Mouse (Mus musculus) CH12F3 (cell line): ENCODE results near the gene Minos1.

ENCODE experiments used
- in situ Hi-C: fragments of 300-500 bp; cut with MboI; formaldehyde crosslinking; loops from 2 replicates; pipeline ENCODE4 v1.14.3; 2020; ENCODE audit warnings: low sequenced_read_pairs

The Minos1 gene

DNA sequence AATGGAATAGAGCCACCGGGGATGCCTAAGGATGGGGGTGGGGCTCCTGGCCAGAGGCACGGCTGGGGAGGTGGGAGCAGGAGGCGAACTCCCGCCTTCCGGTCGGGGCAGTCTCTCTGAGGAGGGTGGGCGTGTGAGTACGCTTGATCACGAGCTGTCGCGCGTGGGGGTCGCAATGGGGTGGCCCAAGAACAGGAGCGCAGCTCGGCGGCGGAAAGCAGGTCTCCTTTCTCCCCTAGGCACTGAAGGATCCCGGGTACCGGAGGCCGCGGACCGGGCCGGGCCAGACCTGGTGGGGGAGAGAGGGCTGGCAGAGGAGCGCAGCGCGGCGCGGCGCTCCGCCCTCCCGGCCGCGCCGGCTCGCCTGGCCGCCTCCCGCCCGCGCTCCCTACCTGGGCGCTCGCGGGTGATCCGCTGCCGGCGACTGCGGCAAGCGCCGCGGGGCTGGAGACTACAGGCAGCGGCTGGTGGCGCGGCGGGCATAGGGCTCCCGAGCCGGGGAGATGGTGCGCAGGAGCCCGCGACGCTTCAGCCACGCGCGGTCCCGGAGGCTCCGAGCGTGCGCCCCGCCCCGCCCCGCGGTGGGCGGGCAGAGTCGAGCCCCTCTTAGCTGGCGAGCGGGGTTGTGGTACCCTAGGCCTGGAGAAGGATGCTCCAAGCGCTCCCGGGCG is 55.7 kb downstream of the Minos1 start, which contains the start of gene Htr6:
Htr6 (minus strand) TSS at position 530 of the 671 bp plus-strand sequence.
- in situ Hi-C loops: no loop called here

DNA sequence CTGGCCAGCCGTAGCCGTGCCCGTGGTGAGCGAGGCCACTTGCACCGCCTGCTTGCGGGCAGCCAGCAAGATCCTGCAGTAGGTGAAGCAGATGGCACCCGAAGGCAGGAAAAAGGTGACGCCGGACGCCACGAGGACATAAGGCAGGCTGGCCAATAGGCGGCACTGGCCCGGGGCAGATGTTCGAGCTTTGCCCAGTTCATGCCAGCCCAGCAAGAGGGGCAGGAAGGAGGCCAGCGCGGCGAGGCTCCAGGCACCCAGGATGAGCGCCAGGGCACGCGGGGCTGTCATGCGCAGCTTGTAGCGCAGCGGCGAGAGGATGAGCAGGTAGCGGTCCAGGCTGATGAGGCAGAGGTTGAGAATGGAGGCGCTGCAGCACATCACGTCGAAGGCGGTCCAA is 56.9 kb downstream of the Minos1 start:
- in situ Hi-C loops: no loop called here

DNA sequence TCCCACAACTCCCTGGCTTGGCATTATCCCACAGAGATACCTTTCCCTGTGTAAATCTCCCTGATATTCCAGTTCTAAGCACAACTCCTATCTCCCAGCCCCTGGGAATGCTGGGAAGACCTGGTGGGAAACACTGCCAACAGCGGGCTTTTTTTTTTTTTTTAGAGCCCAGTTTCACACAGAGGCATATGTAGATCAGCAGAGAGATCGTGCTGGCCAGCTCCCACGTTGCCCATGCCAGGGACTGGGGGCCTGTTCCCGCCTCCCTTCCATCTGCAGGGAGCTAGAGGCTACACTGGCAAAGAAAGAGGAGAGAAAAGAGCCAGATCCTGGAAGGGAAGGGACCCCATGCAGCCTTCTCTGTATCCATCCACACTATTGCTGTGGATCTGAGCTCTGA is 62.6 kb downstream of the Minos1 start:
- in situ Hi-C loops: no loop called here

DNA sequence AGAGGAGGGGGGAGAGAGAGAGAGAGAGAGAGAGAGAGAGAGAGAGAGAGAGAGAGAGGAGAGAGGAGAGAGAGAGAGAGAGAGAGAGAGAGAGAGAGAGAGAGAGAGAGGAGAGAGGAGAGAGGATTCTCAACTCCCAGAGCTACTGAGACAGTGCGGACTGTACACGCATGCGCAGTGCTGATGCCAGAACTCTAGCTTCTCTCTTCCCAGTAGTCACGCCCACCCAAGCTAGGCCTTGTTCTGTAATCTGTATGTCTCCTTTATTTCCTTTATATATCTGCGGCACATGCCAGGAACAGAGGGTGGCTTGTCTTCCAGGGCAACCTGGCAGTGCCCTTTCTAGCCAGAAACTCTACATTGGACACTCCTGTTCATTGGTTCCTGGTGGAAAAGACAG is 66.1 kb downstream of the Minos1 start:
- in situ Hi-C loops: no loop called here

DNA sequence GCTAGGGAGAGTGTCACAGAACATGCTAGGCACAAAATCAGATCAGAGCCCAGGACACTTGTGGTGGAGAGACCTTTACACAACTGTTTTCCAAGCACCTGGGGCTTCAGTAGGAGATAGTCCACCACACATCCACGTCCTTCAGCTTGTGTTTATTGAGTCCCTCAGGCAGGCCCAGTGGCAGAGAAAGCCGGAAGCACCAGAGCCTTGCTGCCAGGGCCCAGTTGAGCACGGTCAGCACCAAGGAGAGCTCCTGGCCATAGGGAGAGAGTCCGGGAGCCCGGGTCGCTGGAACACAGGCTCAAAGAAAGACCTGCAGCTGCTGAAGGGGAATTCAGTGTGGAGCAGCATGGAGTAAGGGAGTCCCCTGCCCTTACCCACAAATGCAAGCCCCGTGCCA is 71.3 kb downstream of the Minos1 start:
- in situ Hi-C loops: no loop called here

DNA sequence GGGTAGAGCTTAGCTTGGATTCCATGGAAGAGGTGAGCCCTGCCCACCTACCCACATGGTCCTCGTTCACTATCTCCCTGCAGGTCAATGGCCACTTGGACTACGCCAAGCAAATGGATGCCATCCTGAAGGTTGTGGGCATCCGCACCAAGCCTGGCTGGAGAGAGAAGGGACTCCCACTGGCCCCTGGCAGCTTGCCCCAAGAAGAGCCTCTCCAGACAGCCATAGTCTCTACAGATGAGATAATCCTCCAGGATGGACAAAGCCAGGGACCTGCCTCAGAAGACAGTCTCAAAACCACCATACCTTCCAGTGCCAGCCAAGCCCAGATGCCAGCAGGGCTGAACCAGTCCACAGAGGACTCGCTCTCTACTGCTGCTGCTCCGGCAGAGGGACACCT is 72.9 kb downstream of the Minos1 start:
- in situ Hi-C loops: no loop called here

DNA sequence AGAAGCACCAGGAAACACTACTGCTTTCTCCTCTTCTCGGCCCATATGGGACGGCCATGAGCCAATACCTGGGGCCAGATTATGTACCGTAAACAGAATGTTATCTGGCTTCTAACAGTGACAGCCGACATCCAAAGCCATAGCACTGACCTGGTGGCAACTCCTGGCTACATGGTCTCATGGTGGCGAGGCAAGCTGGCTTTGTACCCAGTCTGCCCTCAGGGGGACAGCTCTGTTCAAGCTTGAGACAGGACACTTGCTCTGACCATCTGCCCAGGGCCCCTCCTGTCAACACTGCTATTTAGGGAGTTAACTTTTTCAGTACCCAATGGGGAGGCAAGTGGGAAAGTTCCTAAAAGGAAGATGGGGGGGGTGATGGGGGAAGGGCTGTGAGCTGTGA is 73.6 kb downstream of the Minos1 start:
- in situ Hi-C loops: no loop called here

DNA sequence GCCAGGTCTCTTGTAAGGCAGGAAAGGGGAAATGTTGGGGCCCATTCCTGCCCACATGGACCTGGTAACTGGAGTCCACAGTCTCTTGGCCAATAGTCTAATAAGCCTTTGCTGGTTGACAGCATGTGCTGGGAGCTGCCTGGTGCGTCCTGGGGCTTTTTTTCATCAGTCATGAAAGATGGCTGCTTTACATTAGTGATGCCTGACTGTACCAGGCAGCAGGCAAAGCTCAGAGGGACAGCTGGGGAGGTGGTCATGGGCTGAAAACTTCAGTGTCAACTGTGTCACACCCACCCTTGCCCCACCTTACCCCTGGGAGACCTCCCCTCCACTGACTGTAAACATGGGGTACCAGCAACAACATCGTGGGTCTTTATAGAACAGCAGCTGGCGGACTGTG is 75.2 kb downstream of the Minos1 start:
- in situ Hi-C loops: no loop called here

DNA sequence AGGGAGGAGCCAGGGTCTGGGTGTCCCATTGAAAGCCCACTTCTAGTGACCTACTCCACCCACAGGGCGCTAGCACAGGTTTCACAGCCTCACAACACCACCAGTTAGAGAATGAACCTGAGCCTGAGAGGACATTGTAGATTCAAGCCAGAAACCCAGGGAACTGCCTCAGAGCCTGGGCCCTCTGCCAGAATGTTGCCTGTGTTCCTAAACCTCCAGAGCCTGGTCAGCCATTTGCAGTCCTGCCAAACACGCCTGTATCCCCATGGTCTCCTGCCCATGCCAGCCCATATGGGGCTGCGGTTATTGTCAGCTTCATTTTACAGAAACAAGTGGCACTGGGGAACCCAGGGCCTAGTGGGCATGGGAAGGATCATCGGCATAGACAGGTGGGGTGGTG is 75.6 kb downstream of the Minos1 start:
- in situ Hi-C loops: no loop called here

DNA sequence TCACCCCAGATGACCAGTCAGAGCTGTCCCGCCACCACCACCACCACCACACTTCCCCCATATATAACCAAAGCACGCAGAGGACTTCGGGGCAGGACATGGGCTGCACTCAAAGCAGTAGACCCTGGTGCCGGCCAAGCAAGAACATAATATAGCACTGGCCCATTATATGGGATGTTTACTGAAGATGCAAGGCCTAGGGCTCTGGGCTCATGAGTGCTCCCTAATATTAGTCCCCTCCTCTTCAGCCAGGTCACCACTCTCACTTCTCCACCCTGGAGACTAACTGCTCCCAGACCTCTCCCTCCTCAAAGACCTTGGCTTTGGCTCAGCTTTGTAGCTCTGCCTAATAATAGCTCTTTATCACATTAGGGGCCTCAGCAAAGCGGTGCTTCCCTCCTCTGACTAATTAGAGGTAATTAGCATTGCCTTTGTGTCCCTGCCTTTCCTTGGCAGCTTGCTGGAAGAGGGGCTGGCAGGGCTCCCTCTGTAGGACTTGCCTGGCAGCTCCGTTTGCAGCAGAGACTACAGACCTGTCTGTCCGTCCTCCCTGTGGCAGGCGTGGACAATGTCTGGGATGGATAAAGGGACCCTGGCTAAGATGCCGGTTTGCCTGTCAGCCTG is 76.5 kb downstream of the Minos1 start:
- in situ Hi-C loops: no loop called here

DNA sequence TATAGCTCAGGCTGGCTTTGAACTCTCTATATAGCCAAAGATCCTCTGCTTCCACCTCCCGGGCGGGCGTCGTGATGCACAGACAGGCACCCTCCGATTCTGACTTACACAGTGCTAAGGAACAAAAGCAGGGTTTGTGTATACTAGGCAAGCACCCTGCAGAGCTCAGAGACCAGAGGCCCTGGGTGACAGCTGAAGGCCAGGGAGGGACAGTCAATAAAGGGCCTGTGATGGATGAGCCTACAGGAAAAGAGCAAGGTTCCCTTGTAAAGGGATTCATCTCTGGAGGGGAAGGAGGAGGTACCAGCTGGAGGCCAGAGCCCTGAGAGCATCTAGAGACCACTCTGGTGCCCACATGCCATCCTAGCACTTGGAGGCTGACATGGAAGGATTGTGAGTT is 77.5 kb downstream of the Minos1 start:
- in situ Hi-C loops: no loop called here

DNA sequence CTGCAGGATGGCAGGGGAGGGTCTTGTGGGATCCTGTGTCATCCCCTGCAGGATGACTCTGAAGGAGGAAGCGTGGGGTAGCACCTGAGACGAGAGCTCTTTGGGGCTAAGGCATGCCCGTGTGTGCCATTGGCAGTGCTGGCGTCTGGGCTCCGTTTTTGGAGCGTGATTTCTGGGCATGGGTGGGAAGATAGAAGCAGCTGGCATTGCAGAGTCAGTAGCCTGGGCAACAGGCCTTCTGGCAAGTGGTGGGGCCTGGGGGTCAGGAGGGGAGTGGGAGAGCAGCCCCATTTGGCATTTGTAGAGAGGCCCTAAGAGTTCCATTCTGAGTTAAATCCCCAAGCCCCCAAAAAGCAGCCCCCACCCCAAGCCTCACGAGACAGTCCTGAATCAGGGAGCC is 78.1 kb downstream of the Minos1 start:
- in situ Hi-C loops: no loop called here
